In the genomic region with DNA sequence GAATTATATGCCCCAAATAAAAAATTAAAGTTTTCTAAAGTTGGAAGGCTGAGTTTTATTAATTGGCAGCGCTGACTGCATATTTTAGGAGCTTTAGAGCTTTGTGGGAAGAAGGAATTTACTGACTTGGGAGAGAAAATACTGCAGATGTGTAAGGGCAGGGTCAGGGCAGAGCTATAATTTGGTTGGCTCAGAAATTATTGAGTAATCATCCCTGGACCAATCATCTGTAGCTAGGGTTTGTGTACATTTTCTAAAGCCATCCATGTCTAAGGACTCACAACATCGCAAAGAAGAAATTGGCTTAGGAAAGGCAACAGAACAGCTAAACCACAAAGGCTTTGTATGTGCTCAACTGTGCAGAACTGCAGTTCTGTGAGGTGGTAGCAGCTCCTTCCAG, we compare ENCODE assay signal across 21 mouse cellular contexts.
DNase-seq lines count a peak whose midpoint lies in the region; ATAC-seq and TF ChIP-seq lines count a peak whose summit lies in the region.
"Had no signal": no experiment of that assay in that cellular context is flagged by ENCODE, and none has a peak within 500 bp of the region (broad histone marks: within the 10 kb centered on the region; RNA-seq: fewer than 3 reads in every experiment).

No protein-coding gene starts in this region.

- H3K27ac ChIP-seq in kidney, adult 2 months (ENCODE audit: insufficient read depth, low read depth, low read length) = no peak overlapping the region
- no peak overlapping the region for H3K27ac ChIP-seq in kidney, embryonic 14.5 days (ENCODE audit: low read depth, low read length)
- H3K27ac ChIP-seq in limb, embryonic 13.5 days = no peak overlapping the region
- no peak overlapping the region for H3K27ac ChIP-seq in limb, embryonic 10.5 days
- H3K27ac ChIP-seq in midbrain, embryonic 15.5 days = no peak overlapping the region
- H3K27ac ChIP-seq: embryonic facial prominence, embryonic 13.5 days; forebrain, embryonic 13.5 days; hindbrain, embryonic 10.5 days; hindbrain, embryonic 14.5 days had no signal

- DNase-seq in kidney, adult 2 months = peak; percentile 11
- DNase-seq in limb, embryonic 10.5 days (ENCODE audit: low spot score) = no peak
- DNase-seq in Patski (ENCODE audit: low read depth, low spot score) = peak; percentile 56
- DNase-seq in retina, embryonic 14.5 days (ENCODE audit: low spot score) = no peak
- no peak for DNase-seq in cerebellum, postnatal 14 days
- DNase-seq: adrenal gland, adult 2 months; adrenal gland, postnatal 25 days; cerebellum, adult 2 months; cerebellum, postnatal 25 days; forebrain, postnatal 0 days; gastrocnemius, postnatal 14 days had no signal

- in situ Hi-C loops in Patski (cut with MboI; ENCODE audit: low pct_unique_long_range_greater_than_20kb) = no loop called here

- TF ChIP-seq CTCF in kidney, adult 2 months (conservative IDR thresholded peaks at IDR 0.05; ENCODE audit: insufficient read depth, insufficient read length, low read depth, low read length) = no peak
- no peak for TF ChIP-seq CTCF in Patski (IDR thresholded peaks at IDR 0.05)

- CTCF ChIA-PET in Patski (lab: Charles Lee) = interaction anchor here (1.0 to 1.3 kb wide), 2 partner anchors 23 to 298 kb away, joined by 3 read pairs; no protein-coding TSS in a partner anchor

- 69% methylated on average over 2 of the region's 2 CpGs for WGBS in kidney, adult 2 months
- WGBS in kidney, embryonic 14.5 days = 80% methylated on average over 2 of the region's 2 CpGs
- WGBS in limb, embryonic 13.5 days = 60% methylated on average over 2 of the region's 2 CpGs
- 88% methylated on average over 2 of the region's 2 CpGs for WGBS in limb, embryonic 10.5 days
- 83% methylated on average over 2 of the region's 2 CpGs for WGBS in midbrain, embryonic 15.5 days

- no peaks in the 10 kb centered on the region for H3K4me1 ChIP-seq in kidney, adult 2 months (ENCODE audit: control insufficient read depth, insufficient read depth, low read length)
- H3K4me1 ChIP-seq in kidney, embryonic 14.5 days (ENCODE audit: control insufficient read depth, insufficient read depth, low read length) = no peaks in the 10 kb centered on the region
- H3K4me1 ChIP-seq in limb, embryonic 13.5 days = peaks cover 4% of the 10 kb centered on the region; the same call in 1 of the 2 replicates
- no peaks in the 10 kb centered on the region for H3K4me1 ChIP-seq in limb, embryonic 10.5 days
- no peaks in the 10 kb centered on the region for H3K4me1 ChIP-seq in midbrain, embryonic 15.5 days
- H3K4me1 ChIP-seq: embryonic facial prominence, embryonic 13.5 days; forebrain, embryonic 13.5 days; heart, embryonic 12.5 days; hindbrain, embryonic 10.5 days had no signal

- no peaks in the 10 kb centered on the region for H3K27me3 ChIP-seq in kidney, adult 2 months (replicated peaks; ENCODE audit: control insufficient read depth, insufficient read depth, low read length)
- no peaks in the 10 kb centered on the region for H3K27me3 ChIP-seq in kidney, embryonic 14.5 days (ENCODE audit: control insufficient read depth, insufficient read depth, low read length)
- H3K27me3 ChIP-seq in limb, embryonic 13.5 days = no peaks in the 10 kb centered on the region
- no peaks in the 10 kb centered on the region for H3K27me3 ChIP-seq in limb, embryonic 10.5 days (ENCODE audit: low read depth, poor library complexity, severe bottlenecking)
- H3K27me3 ChIP-seq in Patski = no peaks in the 10 kb centered on the region
- H3K27me3 ChIP-seq in midbrain, embryonic 15.5 days (replicated peaks) = no peaks in the 10 kb centered on the region
- H3K27me3 ChIP-seq: embryonic facial prominence, embryonic 13.5 days; forebrain, embryonic 13.5 days; heart, embryonic 12.5 days had no signal

- POLR2A ChIA-PET in Patski (lab: Charles Lee) = no interaction called here

- H3K9me3 ChIP-seq in kidney, embryonic 14.5 days (ENCODE audit: control insufficient read depth, low read length) = no peaks in the 10 kb centered on the region
- H3K9me3 ChIP-seq in limb, embryonic 13.5 days = no peaks in the 10 kb centered on the region
- H3K9me3 ChIP-seq in limb, embryonic 10.5 days (replicated peaks) = no peaks in the 10 kb centered on the region
- H3K9me3 ChIP-seq in midbrain, embryonic 15.5 days = no peaks in the 10 kb centered on the region
- H3K9me3 ChIP-seq: embryonic facial prominence, embryonic 13.5 days; forebrain, embryonic 13.5 days; G1E; heart, embryonic 12.5 days; hindbrain, embryonic 10.5 days had no signal

- no peak for TF ChIP-seq POLR2A in kidney, adult 2 months (IDR thresholded peaks at IDR 0.05; ENCODE audit: low read depth, low read length)

- H3K4me2 ChIP-seq in kidney, embryonic 14.5 days (replicated peaks; ENCODE audit: low read depth, low read length) = no peak overlapping the region
- H3K4me2 ChIP-seq in limb, embryonic 13.5 days (replicated peaks) = no peak overlapping the region
- H3K4me2 ChIP-seq in midbrain, embryonic 15.5 days = no peak overlapping the region
- H3K4me2 ChIP-seq: embryonic facial prominence, embryonic 13.5 days; forebrain, embryonic 13.5 days; heart, embryonic 12.5 days; hindbrain, embryonic 14.5 days had no signal

- H3K4me3 ChIP-seq in kidney, adult 2 months (ENCODE audit: insufficient read depth, low read depth, low read length) = no peak overlapping the region
- H3K4me3 ChIP-seq in kidney, embryonic 14.5 days (ENCODE audit: low read length) = no peak overlapping the region
- H3K4me3 ChIP-seq in limb, embryonic 13.5 days = no peak overlapping the region
- no peak overlapping the region for H3K4me3 ChIP-seq in limb, embryonic 10.5 days
- no peak overlapping the region for H3K4me3 ChIP-seq in midbrain, embryonic 15.5 days
- H3K4me3 ChIP-seq: embryonic facial prominence, embryonic 13.5 days; forebrain, embryonic 13.5 days; heart, embryonic 12.5 days; hindbrain, embryonic 10.5 days had no signal

- no peak for ATAC-seq in kidney, embryonic 14.5 days (ENCODE audit: low FRiP score, low TSS enrichment)
- peak; percentile 57 for ATAC-seq in limb, embryonic 13.5 days (ENCODE audit: low FRiP score, low read depth)
- peak; percentile 83 for ATAC-seq in Patski
- no peak for ATAC-seq in midbrain, embryonic 15.5 days (replicated peaks)
- ATAC-seq: CD4-positive, CD25-positive, alpha-beta regulatory T cell, adult 4 months; forebrain, embryonic 13.5 days; forebrain, postnatal 0 days had no signal

- H3K9ac ChIP-seq in kidney, embryonic 14.5 days (ENCODE audit: low read depth, low read length) = no peak overlapping the region
- no peak overlapping the region for H3K9ac ChIP-seq in limb, embryonic 13.5 days
- no peak overlapping the region for H3K9ac ChIP-seq in midbrain, embryonic 15.5 days
- H3K9ac ChIP-seq: embryonic facial prominence, embryonic 13.5 days; forebrain, embryonic 13.5 days; forebrain, postnatal 0 days; heart, embryonic 12.5 days; hindbrain, embryonic 14.5 days had no signal

- H3K36me3 ChIP-seq in kidney, adult 2 months (ENCODE audit: control insufficient read depth, insufficient read depth, low read length) = no peaks in the 10 kb centered on the region
- no peaks in the 10 kb centered on the region for H3K36me3 ChIP-seq in kidney, embryonic 14.5 days (ENCODE audit: control insufficient read depth, insufficient read depth, low read length)
- no peaks in the 10 kb centered on the region for H3K36me3 ChIP-seq in limb, embryonic 13.5 days
- no peaks in the 10 kb centered on the region for H3K36me3 ChIP-seq in limb, embryonic 10.5 days
- no peaks in the 10 kb centered on the region for H3K36me3 ChIP-seq in midbrain, embryonic 15.5 days (replicated peaks)
- H3K36me3 ChIP-seq: embryonic facial prominence, embryonic 13.5 days; G1E; heart, embryonic 12.5 days; hindbrain, embryonic 10.5 days had no signal

Comparison
In these comparisons a context has a peak if more than half of its experiments do, and no peak if none do; other contexts are left out.
1. DNase-seq: peak in kidney, adult 2 months (single experiment) and Patski (single experiment); none in limb, embryonic 10.5 days (single experiment), retina, embryonic 14.5 days (single experiment) and cerebellum, postnatal 14 days (0 of 2).
2. ATAC-seq: peak in limb, embryonic 13.5 days (single experiment) and Patski (single experiment); none in kidney, embryonic 14.5 days (single experiment) and midbrain, embryonic 15.5 days (single experiment).